Mouse (Mus musculus): ENCODE data around the gene Syt17.

Syt17 gene

GRCm38 (mm10) chr7:118462818-118463762 lies 15.1 kb upstream of the Syt17 start:
- peak; percentile 61 for DNase-seq (ENCODE audit: low read depth)

- no peak for DNase-seq (ENCODE audit: low read depth)
These were observed 13.5 kb upstream of the Syt17 start for GRCm38 (mm10) chr7:118461400-118462136.

GRCm38 (mm10) chr7:118453722-118454121 lies 5.7 kb upstream of the Syt17 start:
- DNase-seq (ENCODE audit: low read depth) = no peak

- no peak for DNase-seq (ENCODE audit: low read depth)
These were observed 4.9 kb upstream of the Syt17 start for GRCm38 (mm10) chr7:118452940-118453339.

GRCm38 (mm10) chr7:118447291-118448133 lies 510 bp downstream of the Syt17 start:
- peak; percentile 6 for DNase-seq (ENCODE audit: low read depth)

- DNase-seq (ENCODE audit: low read depth) = no peak
These were observed 4.0 kb downstream of the Syt17 start for GRCm38 (mm10) chr7:118443895-118444485.

- DNase-seq (ENCODE audit: low read depth) = peak; percentile 14
These were observed 4.7 kb downstream of the Syt17 start for GRCm38 (mm10) chr7:118443371-118443770.

- DNase-seq (ENCODE audit: low read depth) = peak; percentile 75
These were observed 6.5 kb downstream of the Syt17 start for GRCm38 (mm10) chr7:118441535-118441934.

- peak; percentile 75 for DNase-seq (ENCODE audit: low read depth)
These were observed 10.8 kb downstream of the Syt17 start for GRCm38 (mm10) chr7:118437101-118437802.

- no peak for DNase-seq (ENCODE audit: low read depth)
These were observed 19.1 kb downstream of the Syt17 start for GRCm38 (mm10) chr7:118428937-118429336.

GRCm38 (mm10) chr7:118419491-118420180 lies 28.4 kb downstream of the Syt17 start:
- no peak for DNase-seq (ENCODE audit: low read depth)

- DNase-seq (ENCODE audit: low read depth) = no peak
These were observed 33.8 kb downstream of the Syt17 start for GRCm38 (mm10) chr7:118414183-118414582.

GRCm38 (mm10) chr7:118411877-118412276 lies 36.1 kb downstream of the Syt17 start:
- DNase-seq (ENCODE audit: low read depth) = no peak

GRCm38 (mm10) chr7:118409421-118409820 lies 38.6 kb downstream of the Syt17 start:
- DNase-seq (ENCODE audit: low read depth) = peak; percentile 61

GRCm38 (mm10) chr7:118405251-118405650 lies 42.8 kb downstream of the Syt17 start:
- no peak for DNase-seq (ENCODE audit: low read depth)

GRCm38 (mm10) chr7:118402576-118403022 lies 45.4 kb downstream of the Syt17 start:
- DNase-seq (ENCODE audit: low read depth) = no peak

GRCm38 (mm10) chr7:118401949-118402348 lies 46.1 kb downstream of the Syt17 start:
- no peak for DNase-seq (ENCODE audit: low read depth)

- DNase-seq (ENCODE audit: low read depth) = no peak
These were observed 48.3 kb downstream of the Syt17 start for GRCm38 (mm10) chr7:118399764-118400163.

- DNase-seq (ENCODE audit: low read depth) = no peak
These were observed 57.3 kb downstream of the Syt17 start for GRCm38 (mm10) chr7:118390705-118391104.

GRCm38 (mm10) chr7:118380996-118381395 lies 67.0 kb downstream of the Syt17 start:
- no peak for DNase-seq (ENCODE audit: low read depth)
